Mouse (Mus musculus): ENCODE data around the gene Pwwp2b.

The Pwwp2b gene

GRCm38 (mm10) chr7:139224725-139225124 lies 23.6 kb upstream of the Pwwp2b start:
- DNase-seq (ENCODE audit: low spot score), result peak; percentile 49

- DNase-seq (ENCODE audit: low spot score), result no peak
Measured at GRCm38 (mm10) chr7:139226416-139226815, 21.9 kb upstream of the Pwwp2b start.

- no peak for DNase-seq (ENCODE audit: low spot score)
Measured at GRCm38 (mm10) chr7:139228447-139229171, 19.7 kb upstream of the Pwwp2b start.

DNA sequence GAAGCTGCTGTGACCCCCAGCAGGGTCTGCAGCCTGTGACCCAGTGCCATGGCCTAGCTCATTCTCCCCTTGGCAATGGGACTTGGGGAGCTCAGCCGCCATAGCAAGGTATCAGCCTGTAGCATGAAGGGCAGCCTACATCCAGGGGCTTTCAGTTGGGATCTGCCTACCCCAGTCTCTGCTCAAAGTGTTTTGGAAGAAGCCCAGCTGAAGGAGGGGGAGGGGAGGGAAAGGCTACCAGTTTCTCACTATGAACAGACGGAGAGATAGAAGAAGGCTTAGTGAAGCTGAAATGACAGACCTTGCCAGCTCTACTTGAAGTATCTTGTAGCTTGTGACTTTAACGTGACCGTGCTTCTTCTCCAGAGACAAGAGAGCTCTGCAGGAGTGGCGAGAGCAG lies 18.4 kb upstream of the Pwwp2b start:
- no peak for DNase-seq (ENCODE audit: low spot score)

GRCm38 (mm10) chr7:139230241-139230640 lies 18.0 kb upstream of the Pwwp2b start:
- no peak for DNase-seq (ENCODE audit: low spot score)

GRCm38 (mm10) chr7:139233714-139234113 lies 14.6 kb upstream of the Pwwp2b start:
- DNase-seq (ENCODE audit: low spot score), result peak; percentile 82

- DNase-seq (ENCODE audit: low spot score), result no peak
Measured at GRCm38 (mm10) chr7:139234426-139235188, 13.7 kb upstream of the Pwwp2b start.

GRCm38 (mm10) chr7:139235651-139236358 lies 12.5 kb upstream of the Pwwp2b start:
- no peak for DNase-seq (ENCODE audit: low spot score)

DNA sequence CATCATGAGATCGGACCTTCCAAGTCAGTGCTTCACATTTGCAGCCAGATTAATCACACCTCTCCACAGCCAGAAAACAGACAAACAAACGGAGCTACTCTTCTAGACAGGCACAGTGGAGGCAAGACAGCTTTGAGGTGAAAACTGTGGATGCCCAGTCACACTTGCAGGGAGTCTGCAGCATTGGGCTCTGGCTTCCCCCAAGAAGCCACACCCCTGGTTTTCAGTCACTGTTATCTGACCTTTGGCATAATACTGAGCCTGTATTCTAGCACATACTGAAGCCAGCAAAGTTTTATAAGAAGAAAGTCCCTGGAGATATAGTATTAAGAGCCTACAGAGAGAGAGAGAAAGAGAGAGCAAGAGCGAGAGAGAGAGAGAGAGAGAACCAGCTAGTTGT lies 8.8 kb upstream of the Pwwp2b start:
- DNase-seq (ENCODE audit: low spot score), result no peak

GRCm38 (mm10) chr7:139246086-139246485 lies 2.2 kb upstream of the Pwwp2b start:
- no peak for DNase-seq (ENCODE audit: low spot score)

GRCm38 (mm10) chr7:139246931-139247880 lies 1.1 kb upstream of the Pwwp2b start:
- DNase-seq (ENCODE audit: low spot score), result no peak

DNA sequence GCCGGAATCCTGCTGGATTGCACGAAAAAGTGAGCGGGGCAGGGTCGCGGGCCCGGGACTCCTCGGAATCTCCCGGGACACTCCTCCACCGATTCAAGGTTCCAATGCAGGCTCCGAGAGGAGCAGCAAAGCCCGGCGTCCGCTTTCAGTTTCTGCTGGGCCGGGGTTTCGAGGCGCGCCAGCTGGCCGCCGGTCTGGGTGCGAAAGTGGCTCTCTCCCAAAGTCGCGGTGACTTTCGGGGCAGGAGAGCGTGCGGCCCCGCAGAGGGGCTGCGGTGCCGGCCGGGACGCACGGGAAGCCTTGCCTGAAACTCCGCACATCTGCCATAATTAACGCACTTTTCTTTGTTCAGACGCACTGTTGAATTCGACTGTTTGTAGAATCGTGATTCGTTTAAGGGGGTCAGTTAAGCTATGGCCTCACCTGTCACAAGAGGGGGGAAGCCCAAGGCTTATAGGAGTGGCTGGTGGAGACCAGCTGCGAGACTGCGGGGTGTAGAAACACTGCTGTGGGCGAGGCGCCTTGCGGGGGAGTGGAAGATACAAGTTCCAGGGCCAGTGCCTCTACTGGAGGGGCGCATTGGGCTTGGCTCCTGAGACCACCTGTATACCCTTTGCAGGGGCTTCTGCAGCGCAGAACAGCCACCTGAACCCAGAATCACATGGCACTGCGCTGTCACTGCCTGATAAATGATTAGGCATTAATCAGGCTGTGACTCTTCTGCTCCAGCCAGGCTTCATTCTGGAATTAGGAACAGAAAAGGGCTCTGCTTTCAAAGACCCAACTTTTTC lies 528 bp downstream of the Pwwp2b start:
- DNase-seq (ENCODE audit: low spot score), result no peak

DNA sequence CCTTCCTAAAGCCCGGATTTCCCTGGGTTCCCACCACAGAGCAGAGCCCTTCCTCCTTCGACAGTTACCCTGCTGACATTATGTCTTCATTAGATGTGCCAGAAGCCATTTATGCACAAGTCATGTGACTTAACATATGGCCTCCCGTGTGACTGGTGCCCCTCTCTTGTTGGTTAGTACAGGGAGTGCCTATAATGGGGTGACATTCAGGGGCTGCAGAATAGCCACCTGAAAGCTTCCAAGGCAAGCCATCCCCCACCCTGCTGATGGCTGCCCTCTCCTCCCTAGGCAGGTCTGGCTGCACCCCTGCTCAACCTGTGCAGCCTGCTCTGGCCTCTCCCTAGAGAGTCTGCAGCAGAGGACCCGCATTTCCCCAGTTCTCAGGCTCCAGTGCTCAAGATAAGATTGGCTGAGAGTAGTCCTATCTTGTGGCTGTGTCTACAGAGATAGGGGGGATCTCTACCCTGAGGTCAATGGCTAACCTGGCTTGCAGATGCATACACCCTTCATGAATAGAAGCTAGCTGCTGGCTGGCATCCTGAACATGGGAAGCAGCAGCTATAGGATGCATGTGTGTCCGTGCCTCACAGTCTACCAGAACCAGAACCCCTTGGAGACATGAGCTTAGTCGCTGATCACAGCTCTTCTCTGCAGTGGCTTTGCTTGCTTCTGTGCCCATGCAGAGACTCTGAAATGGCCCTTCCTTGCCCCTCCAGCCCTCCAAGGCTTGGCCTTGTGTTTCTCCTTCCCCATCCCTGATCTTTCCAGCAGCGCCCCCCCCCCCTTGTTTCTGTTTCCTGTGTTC lies 1.3 kb downstream of the Pwwp2b start:
- DNase-seq (ENCODE audit: low spot score), result no peak

DNA sequence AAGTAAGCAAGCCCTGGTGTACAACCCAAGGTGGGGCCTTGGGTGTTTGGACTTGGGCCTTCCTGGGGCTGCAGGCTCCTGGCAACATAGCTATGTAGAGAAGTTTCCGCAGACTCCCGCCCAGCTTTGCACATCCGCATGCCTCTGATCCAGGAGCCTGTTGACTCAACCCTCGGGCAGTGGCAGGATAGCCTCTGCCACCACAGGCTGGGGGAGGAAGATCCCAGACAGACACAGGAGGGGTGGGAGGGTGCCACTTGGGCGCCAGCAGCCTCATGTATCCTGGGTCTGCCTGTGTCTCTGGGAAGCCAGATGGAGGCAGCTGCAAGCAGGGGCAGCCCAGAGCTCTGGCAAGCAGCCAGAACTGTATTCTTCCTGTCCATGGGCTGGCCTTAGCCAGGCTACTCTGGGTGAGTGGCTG lies 3.6 kb downstream of the Pwwp2b start:
- DNase-seq (ENCODE audit: low spot score), result no peak

DNA sequence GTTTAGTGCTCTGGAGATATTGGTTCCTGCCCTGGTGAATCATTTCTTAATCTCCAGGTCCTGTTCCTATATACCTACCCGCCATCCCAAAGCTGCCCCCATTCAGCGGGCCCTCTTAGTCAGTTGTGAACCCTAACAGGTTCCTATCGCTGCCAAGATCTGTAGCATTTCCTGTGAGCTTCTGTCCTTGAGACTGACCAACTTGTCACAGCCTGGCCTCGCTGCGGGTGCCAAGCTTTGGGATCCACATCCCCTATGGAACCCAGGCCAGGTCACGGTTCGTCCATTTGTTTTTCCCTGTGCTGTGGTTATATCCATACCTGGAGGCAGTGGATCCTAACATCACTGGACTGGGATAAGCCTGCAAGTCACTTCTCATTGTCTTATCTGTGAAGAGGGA lies 4.3 kb downstream of the Pwwp2b start:
- DNase-seq (ENCODE audit: low spot score), result no peak

DNA sequence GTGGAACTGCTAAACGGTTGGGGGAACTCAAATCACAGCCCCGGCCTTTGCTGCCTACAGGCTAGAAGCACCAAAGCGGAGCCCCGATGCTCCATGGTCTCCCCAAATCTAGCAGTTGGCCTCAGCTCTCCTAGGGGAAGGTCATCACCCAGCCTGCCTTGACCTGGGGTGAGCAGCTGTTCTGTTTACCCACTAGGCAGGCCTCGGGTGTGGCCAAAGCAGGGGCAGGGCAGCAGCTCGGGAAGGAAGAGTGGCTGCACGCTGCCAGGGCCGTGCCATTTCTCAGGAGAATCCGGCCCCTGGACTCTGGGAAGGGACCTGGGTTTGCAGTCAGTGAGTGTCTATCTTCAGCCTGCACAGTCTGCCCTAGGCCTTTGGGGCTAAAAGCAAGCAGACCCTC lies 4.7 kb downstream of the Pwwp2b start:
- DNase-seq (ENCODE audit: low spot score), result no peak

- DNase-seq (ENCODE audit: low spot score), result no peak
Measured at GRCm38 (mm10) chr7:139253462-139253861, 5.2 kb downstream of the Pwwp2b start.

DNA sequence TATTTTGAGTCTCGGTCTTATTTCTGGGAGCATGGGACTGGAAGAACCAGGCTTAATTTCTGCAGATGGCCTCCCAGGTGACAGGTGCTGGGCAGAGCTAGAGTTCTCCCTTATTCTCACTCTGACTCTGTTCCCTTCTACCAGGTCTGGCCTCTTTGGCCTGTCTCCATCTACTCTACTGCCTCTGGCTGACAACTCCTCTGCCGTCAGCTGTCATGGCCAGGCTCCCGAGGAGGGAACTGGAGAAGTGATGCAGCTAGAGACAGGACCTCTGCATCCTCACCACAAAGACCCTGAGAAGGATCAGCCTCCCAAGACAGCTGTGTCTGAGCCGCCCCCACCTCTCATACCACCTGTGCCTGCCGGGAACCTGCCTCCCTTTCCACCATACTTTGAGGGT lies 6.3 kb downstream of the Pwwp2b start:
- DNase-seq (ENCODE audit: low spot score), result no peak

DNA sequence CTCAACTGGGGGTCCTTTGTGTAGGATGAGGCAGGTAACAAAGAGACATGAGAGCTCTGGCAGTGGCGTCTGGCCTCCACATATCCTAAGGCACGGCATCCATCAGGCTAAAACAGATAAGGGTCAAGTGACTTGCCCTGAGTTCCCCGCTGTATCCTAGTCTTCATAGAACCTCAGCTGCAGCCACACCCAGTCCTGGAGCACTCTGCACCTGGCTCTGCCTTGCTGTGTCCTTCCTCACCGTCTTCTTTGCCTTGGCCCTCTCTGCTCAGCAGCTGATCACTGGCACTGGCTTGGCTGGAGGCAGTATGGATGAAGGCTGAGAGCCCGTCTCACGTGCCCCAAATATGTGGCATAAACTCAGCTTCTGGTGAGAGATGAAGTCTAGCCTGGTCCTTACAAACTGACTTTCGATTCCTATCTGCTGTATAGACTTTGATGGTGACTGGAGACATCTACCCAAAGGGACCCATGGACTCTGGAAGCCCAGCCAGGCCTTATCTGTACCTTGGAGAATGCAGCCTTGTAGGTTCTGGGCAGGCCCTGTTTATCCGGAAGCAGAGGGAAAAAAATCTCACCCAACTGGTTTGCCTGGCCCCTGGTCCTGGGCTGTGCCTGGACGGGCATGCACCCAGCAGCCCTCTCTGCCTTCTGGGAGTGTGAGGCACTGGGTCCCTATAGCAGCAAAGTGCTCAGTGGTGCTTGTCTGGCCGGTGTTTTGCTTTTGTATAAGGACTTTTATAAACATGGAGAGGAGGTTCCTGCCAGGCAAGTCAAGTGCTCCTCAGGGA lies 9.7 kb downstream of the Pwwp2b start:
- DNase-seq (ENCODE audit: low spot score), result no peak

Measured in T-cell, adult 2 months (primary cell).